Mouse (Mus musculus): ENCODE measurements around the gene Suds3. TPM values are rescaled to one million over a fixed set of nuclear protein-coding genes. Genes with fewer than 3 reads are reported as not detected.
A peak's percentile ranks its signal among the peaks of the same experiment; 100 is the strongest.

The Suds3 gene
- 100 to 1,000 TPM in 1 of 4 experiments, 10 to 100 TPM in 3; 75.9 to 101 (median 94.1) TPM for total RNA-seq (2022)

DNA sequence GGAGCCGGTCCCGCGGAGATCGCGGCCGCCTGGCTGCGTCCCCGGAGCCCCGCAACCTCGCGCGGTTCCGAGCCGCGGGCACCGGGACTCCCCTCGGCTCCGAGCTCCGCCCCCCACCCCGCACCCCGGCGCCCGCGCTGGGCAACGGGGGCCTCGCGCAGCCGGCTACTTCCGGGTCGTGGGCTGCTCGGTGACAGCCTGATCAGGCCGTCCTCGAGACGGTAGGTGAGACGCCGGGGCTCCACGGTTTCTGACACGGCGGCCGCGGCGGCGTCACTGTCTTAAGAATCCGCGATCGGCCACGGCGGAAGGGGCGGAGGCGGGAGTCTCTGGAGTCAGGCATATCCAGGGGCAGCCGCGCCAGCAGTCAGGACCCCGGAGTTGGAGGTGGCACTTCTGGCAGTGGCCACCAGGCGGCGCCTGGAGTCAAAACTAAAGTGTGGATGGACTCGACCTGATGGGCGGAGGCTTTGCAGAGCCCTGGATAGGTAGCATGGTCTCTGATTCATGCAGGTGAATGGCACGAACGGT, at the start of gene Suds3:
Gene Suds3 (minus strand): TSS at position 278 of the 531 bp plus-strand sequence.
- peak; percentile 98 for DNase-seq (ENCODE audit: low spot score)

GRCm38 (mm10) chr5:117164923-117165322, 49.0 kb upstream of the Suds3 start:
- no peak for DNase-seq (ENCODE audit: low spot score)

DNA sequence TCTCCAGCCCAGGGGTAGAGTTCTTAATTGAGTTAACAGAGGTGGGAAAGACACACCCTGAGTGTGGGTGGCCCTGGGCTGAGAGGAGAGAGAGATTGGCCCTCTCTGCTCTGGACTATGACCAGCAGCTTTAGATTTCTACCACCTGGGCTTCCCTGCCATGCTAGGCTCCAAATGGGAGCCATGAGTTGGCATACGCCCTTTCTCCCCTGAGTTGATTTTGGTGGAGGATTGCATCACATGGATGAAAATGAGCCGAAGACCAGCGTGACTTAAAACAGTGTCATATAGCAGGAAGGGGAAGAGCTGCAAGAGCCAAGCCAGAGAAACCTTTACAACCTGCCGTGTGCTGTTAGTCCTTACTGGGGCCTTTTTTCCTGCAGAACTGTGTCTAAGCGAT, 48.6 kb upstream of the Suds3 start:
- no peak for DNase-seq (ENCODE audit: low spot score)

DNA sequence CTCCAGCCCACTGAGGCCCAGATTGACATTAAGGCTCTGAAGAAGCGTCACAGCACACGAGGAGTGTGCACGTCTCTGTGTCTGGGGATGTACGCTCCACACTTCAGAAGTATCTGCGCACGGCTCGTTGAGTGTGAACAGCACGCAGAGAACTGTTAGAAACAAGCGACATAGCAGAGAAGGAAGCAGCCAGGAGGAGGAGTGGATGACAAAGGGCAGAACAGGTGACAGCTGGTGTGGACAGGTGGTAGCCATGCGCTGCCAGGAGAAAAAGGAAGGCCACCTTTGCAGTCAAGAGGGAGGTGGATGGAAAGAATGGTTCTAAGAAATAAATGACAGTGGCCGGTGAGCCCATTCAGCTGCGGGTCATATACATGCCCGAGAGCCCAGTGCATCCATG, 47.9 kb upstream of the Suds3 start:
- no peak for DNase-seq (ENCODE audit: low spot score)

GRCm38 (mm10) chr5:117160499-117160898, 44.6 kb upstream of the Suds3 start:
- no peak for DNase-seq (ENCODE audit: low spot score)

DNA sequence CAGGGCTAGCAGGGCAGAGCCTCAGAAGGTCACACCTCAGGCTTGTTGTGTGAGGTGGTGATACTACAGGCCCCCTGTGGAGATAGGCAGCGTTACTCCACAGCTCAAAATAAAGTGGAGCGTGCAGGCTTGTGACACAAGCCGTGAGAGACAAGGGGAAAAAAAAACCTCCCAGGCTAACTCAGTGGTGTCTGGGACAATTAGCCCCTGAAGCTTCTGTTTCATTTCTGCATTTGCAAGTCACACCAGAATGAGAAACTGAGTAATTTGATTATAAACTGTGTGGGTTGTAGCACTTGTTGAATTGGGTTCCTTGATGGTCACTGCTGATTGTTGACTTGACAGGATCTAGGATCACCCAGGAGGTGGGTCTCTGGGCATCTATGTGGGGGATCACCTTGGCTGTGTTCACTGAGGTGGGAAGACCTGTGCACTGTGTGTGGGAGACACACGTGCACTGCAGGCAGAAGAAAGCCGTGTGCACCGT, 43.9 kb upstream of the Suds3 start:
- no peak for DNase-seq (ENCODE audit: low spot score)

- DNase-seq (ENCODE audit: low spot score), result no peak
Observed at GRCm38 (mm10) chr5:117159326-117159725, 43.4 kb upstream of the Suds3 start.

DNA sequence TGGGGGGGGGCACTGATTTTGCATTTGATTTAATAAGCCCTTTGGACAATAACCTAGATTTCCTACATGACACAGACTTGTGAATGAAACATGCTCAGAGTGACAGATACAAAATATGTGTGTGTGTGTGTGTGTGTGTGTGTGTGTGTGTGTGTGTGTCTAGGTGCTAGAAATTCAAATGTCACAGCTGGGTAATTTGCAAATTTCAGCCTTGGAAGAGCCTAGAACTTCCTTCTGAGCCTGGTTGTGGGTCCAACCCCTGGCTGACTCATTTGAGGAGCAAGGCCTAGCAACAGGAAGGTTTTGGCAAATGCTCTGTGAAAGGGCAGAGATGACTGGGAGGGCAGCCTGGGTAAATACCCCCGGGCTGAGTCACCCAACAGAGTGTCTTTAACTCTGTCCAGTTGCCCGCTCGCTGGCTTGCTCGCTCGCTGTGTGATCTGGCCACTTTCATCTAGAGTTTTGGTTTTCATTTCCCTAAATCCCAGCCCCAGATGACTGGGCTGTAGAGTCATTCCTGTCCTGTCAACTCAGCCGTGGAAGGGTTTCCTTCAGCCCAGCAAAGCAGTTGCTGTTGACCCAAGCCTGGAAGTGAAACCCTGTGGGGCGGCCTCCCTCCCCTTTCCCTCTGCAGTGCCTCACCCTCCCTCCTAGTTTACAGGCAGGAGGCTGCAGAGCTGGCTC, 42.6 kb upstream of the Suds3 start:
- peak; percentile 52 for DNase-seq (ENCODE audit: low spot score)

DNA sequence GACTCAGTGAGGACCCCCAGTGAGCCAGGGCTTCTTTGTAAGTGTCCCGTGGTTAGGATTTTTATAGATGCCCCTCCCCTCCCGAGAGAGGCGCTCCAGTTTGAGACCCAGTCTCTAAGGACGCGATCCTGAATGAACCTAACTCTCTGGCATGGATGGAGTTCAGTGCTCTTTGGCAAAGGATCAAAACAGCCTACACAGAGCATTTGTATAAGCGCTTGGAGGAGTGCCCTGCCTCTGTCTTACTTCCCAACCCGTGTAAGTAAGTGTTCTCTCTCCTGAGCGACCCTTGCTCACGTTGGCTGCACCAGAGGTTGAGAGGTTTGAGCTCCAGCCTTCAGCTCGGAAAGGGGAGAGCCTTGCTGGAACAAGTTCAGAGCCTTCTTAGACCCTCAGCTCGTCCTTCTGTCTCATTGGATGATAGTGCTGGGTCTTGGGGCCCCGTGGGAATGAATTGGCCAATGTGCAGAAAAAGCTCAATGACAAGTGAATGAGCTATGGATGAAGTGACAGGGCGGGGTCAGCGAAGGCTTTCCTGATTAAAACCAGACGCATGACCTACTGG, 37.7 kb upstream of the Suds3 start:
- DNase-seq (ENCODE audit: low spot score), result peak; percentile 48

- no peak for DNase-seq (ENCODE audit: low spot score)
Observed at GRCm38 (mm10) chr5:117152944-117153343, 37.0 kb upstream of the Suds3 start.

- no peak for DNase-seq (ENCODE audit: low spot score)
Observed at GRCm38 (mm10) chr5:117150068-117150467, 34.2 kb upstream of the Suds3 start.

DNA sequence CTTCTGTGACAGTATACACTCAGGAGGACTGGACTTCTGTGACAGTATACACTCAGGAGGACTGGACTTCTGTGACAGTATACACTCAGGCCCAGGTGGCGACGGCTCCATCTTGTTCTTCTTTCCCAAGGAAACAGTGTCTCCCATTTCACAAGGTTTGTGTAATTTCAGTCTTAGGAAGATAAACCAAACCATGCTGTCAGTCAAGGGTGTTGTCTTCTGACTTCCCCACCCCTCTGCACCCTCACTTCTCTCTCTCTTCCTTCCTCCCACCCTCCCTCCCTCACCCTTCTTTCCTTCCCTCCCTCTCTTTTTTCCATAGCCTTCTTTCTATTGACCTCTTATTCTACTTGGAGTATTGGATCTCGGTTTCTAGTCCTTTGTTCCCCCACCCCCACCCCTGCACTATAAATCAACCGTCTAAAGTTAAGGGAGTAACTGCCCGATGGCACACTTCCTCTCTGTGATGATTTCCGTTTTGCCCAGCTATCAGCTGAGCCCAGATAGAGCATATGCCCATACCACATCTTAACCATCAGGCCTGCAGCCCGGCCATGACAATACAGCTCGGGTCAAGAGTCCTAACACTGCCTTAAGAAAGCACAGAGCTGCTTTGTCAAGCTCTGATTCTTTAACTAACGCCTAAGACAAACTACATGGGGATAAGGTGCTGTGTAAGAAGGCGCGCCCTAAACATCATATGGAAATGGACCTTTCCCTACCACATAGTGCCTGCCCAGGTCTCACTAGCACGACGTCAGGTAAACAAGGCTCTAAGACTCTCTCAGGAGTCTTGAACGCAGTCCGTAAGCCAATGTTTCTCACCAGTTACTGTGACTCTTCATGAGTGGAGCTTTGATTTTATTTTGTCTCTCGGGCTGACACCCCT, 33.4 kb upstream of the Suds3 start:
- no peak for DNase-seq (ENCODE audit: low spot score)

DNA sequence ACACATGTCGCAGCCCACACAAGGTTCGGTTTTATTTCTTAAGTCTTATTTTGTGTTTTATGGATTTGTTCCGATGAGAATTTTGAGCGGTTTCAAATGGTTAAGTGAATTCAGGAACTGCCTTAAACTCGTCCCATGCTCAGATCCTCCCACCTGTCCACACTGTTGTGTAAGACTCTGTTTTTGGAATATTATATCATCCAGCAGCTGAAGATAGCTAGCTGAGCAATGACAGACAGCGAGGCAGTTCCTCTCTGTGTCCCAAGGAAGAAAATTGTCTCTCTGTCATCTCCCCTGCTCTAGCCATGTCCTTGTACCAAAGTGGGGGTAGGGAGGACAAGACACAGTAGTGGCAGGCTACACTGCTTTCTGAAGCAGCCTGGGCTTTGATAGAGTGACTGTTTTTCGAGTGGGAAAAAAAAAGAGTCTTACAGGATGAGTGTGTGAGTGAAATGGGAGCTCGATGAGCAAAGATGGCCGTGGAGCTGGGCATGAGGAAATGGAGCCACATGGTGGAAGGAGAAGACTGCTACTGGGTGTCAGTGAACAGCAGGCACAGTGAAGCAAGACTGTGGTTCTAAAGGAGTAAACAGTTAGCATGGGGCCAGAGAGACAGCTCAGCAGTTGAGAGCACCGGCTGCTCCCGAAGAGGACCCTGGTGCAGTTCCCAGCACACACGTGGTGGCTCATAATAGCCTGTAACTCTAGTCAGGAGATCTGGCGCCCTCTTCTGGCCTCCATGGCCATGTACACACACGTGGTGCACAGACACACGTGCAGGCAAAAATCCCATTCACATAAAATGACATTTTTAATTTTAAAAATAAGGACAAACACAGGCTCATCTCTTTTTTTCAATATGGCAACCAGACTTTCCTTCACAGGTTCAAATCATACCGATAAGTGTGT, 31.5 kb upstream of the Suds3 start:
- DNase-seq (ENCODE audit: low spot score), result no peak

DNA sequence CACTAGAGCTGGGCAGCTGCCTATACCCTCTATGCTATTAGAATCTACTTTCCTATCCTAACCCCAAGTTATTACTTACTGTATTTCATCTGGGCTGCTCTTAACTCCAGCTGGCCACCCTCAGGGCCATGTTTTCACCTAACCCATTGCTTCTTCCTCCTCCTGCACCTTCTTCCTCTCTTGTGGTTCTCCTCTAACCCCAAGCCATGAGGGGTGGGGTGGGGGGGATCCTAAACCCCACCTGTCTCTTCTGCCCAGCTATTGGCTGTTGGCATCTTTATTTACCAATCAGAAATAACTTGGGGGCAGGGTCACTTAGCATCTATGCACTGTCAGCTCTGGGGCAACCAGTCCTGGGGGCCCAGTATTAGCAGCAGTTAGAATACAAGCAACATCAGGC, 30.3 kb upstream of the Suds3 start:
- no peak for DNase-seq (ENCODE audit: low spot score)

DNA sequence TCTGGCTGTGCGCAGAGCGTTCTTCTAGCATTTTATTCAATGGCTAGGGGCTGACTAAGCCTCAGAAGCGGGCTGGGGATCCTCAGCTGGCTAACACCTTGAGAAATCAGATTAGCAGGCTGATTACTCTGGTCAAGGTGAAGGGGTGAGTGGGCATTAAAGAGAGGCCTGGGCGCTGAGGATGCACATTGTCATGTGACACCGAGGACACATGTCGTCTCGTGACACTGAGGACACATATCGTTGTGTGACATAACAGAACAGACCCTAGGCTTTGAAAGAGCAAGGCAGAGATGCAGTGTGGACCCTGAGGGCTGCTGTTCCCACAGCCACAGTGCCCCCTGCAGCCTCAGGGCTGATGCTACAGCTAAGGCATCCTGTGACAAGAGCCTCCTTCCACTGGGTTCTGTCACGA, 27.8 kb upstream of the Suds3 start:
- DNase-seq (ENCODE audit: low spot score), result no peak

- no peak for DNase-seq (ENCODE audit: low spot score)
Observed at GRCm38 (mm10) chr5:117140374-117140773, 24.5 kb upstream of the Suds3 start.

- no peak for DNase-seq (ENCODE audit: low spot score)
Observed at GRCm38 (mm10) chr5:117139822-117140221, 23.9 kb upstream of the Suds3 start.

- DNase-seq (ENCODE audit: low spot score), result peak; percentile 80
Observed at GRCm38 (mm10) chr5:117138295-117138988, 22.5 kb upstream of the Suds3 start.

DNA sequence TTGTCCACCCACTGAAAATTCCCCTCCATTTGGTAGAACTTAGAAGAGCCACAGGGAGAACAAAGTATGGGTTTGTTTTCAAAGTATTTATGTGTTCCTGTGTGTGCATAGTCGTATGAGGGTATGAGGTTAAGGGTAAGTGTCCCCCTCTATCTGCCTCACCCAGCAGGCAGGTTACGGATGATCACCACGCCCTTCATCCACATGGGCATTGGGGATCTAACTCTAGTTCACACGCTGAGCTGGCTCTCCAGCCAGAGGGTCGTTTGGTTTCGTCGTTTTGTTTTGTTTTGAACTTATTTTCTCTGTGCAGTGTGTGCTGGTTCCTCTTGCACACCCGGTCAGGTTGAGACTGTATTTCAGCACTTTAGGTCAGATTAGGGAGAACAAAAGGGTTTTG, 21.7 kb upstream of the Suds3 start:
- no peak for DNase-seq (ENCODE audit: low spot score)

DNA sequence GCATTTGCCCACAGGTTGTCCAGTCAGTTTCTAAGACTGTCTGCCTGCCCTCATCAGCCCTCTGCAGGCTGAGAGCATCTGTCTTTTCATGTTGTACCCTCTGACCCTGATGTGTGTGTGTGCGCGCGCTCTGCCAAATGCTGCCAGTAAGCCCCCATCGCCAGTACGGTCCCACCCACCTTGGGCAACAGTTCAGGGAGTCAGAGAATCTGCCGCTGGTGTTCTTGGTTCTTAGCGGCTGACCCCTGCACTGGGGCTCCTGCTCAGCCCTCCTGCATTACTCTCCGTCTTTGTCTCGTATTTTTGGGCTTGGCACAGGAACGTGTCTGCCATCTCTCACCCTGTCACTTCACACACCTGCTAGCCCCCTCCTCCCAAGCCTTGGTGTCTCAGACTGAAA, 21.1 kb upstream of the Suds3 start:
- no peak for DNase-seq (ENCODE audit: low spot score)

- no peak for DNase-seq (ENCODE audit: low spot score)
Observed at GRCm38 (mm10) chr5:117136570-117136969, 20.7 kb upstream of the Suds3 start.
